Mouse (Mus musculus) brain, embryonic 14.5 days (tissue): ENCODE results near the gene Lmod2.

Experiments
- CTCF ChIP-seq: fragments of 200-500 bp; IDR thresholded peaks from 2 replicates; pipeline ENCODE4 v1.5.1; 2012; ENCODE audit warnings: inconsistent platforms, mild to moderate bottlenecking, moderate library complexity, borderline replicate concordance; ENCODE audit not compliant: insufficient read depth, insufficient read length; ENCODE audit errors: extremely low read depth
- POLR2A ChIP-seq: fragments of 200-500 bp; IDR thresholded peaks from 2 replicates; pipeline ENCODE4 v1.6.1; 2012; ENCODE audit warnings: mild to moderate bottlenecking, inconsistent platforms, borderline replicate concordance; ENCODE audit not compliant: poor library complexity, insufficient read depth, insufficient read length, severe bottlenecking; ENCODE audit errors: extremely low read depth

GRCm38 (mm10) chr6:24651538-24651937, 54.0 kb downstream of the Lmod2 start:
- no peak for TF ChIP-seq POLR2A
- TF ChIP-seq CTCF, result no peak
